Mouse (Mus musculus) heart, postnatal 36 days (tissue): ENCODE data around the gene Plekha4. TPM values are rescaled to one million over a fixed set of nuclear protein-coding genes. Genes with fewer than 3 reads are reported as not detected.
A peak's percentile ranks its signal among the peaks of the same experiment; 100 is the strongest.
"Not testable (repeated sequence)": the region's sequence is repeated elsewhere in the genome, so short reads cannot be mapped to it uniquely, and the experiment has no call there.

ENCODE experiments used
- DNase-seq, 2 experiments: peaks; one replicate each; pipeline ENCODE4 v3.0.0; 2021 to 2022
- intact Hi-C: fragments of 180-260 bp; cut with DNase I; formaldehyde crosslinking; loops from one replicate; pipeline ENCODE4 v1.15.1; 2025
- total RNA-seq, 2 experiments: library from RNA; stranded (reverse); gene quantifications; 2 replicates each; pipeline ENCODE4 v1.2.3; 2021

The Plekha4 gene
- total RNA-seq, 2 experiments from 2014 or later: 2.7 to 3.2 TPM

DNA sequence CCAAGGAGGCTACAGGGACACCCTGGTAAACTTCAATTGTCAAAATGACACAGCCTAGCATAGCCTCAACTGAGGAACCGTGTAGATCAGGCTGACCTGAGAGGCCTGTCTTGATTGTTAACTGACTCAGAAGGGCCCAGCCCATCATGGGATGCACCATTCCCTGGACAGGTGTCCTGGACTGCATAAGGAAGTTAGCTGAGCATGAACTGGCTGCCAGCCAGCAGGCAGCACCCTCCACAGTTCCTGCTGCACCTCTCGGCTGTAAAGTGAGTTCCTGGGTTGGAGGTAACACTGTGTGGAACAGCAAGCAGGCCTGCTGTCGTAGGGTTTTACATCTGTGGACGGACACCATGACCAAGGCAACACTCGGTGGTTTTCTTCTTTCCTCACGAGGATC, 18.5 kb upstream of the Plekha4 start:
- DNase-seq: no peak
- intact Hi-C loops: no loop called here

DNA sequence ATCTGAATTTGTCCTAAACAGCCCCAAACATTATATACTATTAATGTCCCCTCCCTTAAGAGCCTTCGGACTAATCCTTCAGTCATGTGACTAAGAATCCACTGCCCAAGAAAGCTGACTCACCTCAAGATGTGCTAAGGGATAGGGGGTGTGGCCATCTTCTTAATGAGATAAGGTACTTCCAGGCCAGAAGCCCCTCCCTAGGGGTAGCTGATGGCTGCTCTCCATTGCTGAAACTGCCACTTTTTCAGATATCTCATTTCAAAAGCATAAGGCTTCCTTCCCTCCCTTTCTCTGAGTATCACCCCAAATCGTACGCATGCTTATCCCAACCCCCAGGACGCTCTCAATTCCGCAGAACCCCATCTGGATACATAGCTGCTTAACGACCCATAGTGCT, 17.6 kb upstream of the Plekha4 start:
- DNase-seq: no peak
- intact Hi-C loops: no loop called here

DNA sequence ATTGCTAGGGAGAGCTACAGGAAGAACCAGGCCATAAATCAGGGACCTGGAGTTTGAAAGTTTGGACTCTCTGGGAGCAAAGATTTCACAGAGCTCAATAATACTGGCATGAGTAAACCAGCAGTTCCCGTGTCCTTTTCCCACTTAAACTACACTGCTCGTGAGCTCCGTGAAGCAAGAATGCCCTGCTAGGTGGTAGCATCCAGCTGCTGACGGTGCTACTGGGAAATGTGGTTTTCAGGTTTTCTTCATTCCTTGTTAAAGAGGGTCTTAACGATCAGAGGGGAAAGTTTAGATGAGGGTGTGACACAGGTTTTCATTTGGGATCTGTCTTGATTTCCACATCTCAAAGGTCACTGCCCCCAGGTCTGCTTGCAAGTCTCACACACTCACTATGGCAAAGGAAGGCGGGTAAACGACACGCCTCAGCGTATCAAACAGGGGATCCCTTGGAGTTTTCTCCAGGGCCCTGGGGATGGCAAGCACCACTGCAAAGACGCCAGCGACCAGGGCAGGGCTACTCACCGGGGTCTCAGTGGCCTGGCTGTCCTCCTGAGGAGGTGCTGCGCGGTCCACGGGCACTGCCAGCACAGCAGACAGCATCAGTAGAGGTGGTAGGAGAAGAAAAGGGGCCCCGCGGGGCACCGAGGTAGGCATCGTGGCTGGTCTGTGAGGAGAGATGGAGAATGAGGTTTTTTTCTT, 16.8 kb upstream of the Plekha4 start:
- intact Hi-C loops: no loop called here
- no peak for DNase-seq

DNA sequence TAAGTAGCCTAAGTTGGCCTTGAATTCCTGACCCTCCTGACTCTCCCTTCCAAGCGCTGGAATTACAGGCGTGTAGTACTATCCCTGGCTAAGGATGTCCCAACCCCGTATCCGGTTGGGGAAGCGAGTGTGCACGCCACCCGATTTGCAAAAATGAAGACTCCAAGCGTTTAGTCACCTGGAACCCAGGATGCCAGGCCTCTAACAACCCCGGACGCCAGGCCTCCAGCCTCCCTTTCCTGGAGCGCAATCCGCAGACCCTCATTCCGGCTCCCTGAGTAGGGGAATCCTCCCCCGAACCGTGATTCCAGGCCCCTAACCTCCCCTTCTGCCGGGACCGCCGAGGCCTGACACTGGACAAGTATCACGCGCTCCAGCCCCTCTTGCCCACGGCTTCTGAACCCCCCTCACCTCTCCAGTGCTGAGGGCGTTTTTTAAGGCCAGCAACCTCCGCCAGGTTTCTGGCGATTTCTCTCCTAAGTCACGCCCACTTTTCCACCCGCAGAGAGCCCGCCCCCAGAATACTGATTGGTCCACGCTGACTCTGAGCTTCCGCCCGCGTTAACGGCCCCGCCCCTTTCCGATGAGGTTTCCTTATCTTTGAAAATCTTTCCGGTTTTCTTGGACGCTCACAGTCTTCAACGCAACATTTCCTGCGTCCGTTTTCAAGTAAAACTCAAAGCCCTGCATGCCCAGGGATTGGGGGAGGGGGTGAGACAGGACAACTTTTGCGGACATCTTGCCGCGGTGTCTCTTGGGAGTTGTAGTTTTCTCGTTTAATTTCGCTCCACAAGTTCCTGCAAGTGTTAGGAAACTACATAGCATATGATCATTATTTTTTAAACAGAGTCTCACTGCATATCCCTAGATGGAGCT, 16.0 kb upstream of the Plekha4 start, which contains the start of gene Nucb1:
TSS of gene Nucb1 (minus strand) at position 495 of the 876 bp plus-strand sequence.
- DNase-seq: peak; percentile 91 to 94
- intact Hi-C loops: no loop called here

DNA sequence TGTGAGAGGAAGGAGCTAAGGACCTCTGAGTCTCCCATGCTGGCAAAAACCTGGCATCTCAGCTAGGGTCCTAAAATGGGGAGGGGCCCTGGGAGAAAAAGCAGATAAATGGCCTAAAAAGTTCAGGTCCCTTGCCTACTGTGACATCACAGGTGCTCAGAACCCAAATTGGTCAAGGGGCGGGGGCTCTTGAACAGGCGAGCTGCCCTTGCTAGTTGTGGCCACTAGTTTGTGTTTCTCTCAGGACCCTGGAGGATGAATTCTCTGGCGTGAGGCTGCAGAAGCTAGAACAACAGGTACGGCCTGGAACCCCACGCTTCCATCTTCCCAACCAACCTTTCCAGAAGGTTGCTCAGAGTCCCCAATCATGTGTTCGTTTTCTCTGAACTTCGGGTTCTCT, 11.7 kb upstream of the Plekha4 start:
- no peak for DNase-seq
- intact Hi-C loops: no loop called here

DNA sequence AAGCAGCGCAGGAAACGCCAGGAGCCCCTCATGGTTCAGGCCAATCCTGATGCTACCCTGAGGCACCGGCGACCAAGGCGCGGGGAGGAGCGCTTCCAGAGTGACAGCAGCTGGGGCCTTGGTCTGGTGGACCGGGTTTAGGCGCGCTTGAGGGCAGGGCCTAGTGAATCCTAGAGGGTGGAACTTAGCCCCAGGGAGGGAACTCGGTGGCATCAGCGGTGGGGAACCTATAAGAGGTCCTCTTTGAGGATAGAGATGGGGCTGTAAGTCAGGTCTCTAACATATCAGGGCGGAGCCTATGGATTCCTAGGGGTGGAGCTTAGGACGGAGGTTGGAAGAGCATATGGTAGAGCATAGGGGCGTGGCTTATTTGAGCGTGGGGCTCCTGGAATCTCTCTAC, 10.7 kb upstream of the Plekha4 start:
- no peak for DNase-seq
- intact Hi-C loops: no loop called here

DNA sequence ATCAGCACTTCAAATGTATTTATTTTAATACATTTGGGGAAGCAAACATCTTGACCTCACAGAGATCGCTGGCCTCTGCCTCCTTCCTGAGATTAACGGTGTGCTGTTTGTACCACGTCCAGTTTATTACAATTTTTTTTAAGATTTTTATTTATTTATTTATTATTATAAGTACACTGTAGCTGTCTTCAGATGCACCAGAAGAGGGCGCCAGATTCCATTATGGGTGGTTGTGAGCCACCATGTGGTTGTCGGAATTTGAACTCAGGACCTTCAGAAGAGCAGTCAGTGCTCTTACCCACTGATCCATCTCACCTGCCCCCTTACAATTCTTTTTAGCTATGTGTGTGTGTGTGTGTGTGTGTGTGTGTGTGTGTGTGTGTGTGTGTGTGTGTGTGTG, 9.3 kb upstream of the Plekha4 start:
- intact Hi-C loops, DNase-seq: not testable (repeated sequence)

DNA sequence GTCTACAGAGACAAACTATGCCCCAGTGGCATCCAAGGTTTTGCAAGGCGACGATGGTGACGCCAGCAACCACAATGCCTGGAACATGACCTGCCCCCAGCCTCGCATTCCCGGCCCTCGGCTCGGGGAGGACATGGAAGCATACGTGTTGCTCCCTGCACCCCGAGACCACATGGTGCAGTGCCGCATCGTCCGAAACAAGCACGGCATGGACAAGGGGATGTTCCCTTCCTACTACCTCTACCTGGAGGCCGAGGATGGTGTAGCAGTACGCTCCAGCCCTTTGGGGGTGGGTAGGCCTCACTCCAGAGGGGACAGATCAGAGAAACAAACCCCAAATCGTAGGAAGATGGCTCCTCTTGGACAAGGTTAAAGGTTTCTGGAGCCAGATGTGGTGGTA, 7.5 kb upstream of the Plekha4 start:
- DNase-seq: no peak
- intact Hi-C loops: no loop called here

DNA sequence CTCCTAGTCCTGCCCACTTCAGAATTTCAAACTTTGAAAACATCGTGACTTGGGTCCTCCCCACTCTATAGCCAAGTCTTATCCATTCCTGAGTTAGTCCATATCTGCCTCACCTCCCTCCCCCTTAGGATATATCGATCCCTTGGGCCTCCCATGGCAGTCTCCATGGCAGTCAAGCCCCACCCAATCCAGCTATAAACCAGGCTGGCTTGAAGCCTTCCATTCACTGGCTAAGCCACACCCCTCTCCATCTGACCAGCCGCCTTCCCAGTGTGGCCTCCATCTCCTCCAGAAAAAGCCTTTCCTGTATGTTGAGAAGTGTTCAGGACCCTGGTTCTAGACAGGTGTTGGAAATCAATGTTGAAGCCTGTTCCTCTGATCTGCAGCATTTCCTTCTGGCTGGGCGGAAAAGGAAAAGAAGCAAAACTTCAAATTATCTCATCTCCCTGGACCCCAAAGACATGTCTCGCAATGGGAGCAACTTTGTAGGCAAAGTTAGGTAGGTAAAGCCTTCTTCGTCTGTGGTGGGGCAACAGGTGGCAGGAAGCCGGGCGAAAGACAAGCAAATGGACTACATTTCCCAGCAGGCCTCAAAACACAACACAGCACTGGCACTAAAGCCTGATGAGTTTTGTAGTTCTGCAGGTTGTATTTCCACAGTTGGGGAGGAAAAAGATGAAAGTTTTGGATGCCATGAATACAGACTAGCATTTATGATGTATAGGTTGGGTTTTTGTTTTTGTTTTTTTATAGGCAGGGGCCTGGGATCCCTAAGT, 6.6 kb upstream of the Plekha4 start:
- intact Hi-C loops: no loop called here

DNA sequence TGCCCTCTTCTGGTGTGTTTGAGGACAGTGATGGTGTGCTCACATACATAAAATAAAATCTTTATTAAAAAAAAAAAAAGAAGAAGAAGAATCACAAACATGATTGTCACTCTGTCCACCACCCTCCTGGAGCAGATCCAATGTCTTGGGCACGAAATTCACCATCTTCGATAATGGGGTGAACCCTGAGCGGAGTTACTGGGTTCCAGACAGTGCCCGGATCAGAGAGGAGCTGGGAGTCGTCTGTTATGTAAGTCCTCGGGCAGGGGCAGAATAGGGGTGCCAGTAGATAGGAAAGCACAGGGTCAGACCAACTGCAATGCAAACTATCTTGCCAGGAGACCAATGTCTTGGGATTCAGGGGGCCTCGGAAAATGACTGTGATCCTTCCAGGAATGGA, 5.5 kb upstream of the Plekha4 start:
- intact Hi-C loops: no loop called here
- DNase-seq: no peak

More for the DNA sequence above, 6.6 kb upstream of the Plekha4 start:
- no peak for DNase-seq

DNA sequence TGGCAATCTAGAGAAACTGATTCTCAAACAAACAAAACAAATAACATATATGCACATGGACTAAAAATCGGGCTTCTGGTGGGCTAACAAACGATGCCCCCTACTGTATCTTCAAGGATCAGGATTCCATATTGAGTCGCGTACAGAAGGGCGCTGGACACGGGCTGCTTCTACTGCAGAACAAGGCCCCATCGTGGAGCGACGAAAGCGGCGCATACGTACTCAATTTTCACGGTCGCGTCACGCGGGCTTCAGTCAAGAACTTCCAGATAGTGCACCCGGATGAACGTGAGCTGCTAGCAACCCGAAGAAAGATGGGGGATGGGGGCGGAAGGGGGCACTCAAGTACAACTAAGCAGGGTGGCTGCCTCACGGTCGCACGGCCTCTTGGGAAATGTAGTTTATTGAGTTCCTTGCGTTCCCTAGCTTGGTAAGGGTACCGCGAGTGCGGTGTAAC, 4.4 kb upstream of the Plekha4 start:
- intact Hi-C loops: no loop called here
- peak; percentile 80 to 86 for DNase-seq

DNA sequence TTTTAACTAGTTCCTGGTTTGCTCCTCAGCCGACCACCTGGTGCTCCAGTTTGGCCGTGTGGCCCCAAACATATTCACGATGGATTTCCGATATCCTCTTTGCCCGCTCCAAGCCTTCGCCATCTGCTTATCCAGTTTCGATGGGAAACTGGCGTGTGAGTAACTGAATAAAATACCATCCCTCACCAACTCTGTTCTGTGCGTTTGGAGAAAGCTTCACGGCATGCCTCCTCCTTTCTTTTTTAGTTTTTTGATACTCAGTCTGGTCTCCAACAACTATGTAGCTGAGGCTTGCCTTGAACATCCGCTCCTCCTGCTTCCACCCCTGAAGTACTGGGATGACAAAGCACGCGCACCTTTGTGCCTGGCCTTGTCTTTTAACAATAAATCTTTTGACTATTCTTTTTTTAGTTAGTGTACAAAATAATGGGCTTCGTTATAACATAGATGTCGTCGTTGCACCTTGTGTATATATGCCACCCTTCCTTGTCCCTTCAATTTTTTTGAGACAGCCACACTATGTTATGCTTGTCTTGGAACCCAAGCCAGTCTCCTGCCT, 3.9 kb upstream of the Plekha4 start:
- intact Hi-C loops: no loop called here
- no peak for DNase-seq

DNA sequence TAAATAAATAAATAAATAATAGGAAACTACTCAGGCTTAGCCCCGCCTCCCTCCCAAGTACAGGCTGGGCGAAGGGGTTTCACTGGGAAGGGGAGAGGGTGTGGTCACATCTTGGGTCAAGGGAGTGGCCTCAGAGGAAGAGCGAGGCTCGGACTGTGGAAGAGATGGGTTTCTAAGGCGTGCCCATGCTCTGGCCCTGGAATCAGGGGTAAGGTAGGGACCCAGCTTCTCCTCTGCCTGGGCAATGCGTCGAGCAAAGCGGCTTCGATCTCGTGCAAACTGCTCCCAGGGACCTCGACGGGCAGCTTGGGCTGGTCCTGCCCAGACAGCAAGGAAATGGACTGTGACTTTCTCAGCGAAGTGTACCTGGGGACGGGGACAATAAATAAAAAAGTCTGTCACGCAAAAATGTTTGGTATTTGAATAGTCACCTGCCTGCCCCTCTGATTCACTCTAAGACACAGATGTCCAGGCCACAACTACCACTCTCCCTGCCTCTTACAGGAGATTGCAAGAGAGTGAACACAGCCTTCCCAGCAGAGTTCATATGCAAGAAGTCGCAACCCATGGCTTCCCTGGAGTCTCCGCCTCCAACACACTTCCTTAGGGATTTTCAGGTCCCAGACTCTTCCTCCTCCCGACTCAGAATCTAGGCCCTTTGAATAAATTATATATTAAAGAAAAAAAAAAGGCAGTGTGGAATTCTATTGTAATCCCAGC, 3.0 kb upstream of the Plekha4 start:
- intact Hi-C loops: no loop called here
- no peak for DNase-seq

DNA sequence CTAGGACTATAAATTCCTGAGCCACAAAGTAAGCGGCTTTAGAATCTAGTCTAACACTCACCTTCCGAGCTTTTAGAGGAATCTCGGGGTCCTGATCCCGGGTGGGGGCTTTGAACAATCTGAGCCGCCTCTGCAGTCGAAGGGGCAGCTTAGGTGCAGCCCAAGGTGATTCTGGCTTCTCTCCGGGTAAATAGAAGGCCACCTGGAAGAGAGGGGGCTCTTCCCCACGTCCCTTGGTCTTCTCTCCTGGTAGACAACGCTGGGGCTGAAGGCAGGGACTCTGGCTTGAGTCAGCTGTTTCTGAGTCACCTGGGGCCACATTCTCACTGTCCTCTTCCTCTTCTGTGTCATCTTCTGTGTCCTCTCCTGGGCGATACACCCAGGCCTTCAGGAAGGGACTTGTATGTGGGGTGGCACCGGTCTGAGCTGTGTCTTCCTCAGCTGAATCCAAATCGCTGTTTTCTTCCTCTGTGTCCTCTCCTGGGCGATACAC, 2.4 kb upstream of the Plekha4 start:
- intact Hi-C loops: no loop called here
- no peak for DNase-seq

DNA sequence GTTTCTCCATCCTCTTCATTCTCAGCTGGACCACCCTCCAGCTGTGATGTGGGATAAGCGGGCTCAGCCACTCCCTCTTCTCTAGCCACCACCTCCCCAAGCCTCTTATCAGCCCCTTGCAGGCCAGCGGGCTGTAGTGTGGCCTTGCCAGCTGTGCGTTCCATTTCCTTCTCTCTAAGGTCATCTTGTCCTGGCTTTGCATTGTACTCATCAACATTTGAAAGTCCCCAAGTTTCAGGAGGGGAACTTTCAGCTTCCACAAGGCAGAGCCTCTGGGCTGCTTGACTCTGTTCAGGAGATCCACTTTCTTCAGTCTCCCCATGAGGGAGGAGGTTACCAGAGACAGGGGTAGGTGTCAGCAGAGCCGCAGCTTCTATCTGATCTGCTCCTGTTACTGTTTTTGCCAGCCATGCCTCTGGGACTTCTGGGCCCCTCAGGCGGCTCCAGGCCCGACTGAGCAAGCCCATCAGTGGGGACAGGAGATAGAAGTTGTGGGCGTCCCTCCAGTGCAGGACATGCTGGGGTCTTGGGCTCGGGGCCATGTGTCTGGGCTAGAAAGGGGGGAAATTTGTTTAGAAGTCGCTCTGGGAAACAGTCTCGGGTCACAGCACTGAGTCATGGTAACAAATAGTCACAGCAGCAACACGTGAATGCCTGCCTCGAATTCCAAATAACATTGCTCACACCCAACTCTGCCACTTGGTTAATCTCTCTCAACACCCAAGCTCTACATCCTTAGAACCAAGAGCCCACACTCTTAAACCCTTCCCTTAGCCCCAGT, 1.1 kb upstream of the Plekha4 start:
- intact Hi-C loops: no loop called here
- DNase-seq: peak; percentile 51 to 67

DNA sequence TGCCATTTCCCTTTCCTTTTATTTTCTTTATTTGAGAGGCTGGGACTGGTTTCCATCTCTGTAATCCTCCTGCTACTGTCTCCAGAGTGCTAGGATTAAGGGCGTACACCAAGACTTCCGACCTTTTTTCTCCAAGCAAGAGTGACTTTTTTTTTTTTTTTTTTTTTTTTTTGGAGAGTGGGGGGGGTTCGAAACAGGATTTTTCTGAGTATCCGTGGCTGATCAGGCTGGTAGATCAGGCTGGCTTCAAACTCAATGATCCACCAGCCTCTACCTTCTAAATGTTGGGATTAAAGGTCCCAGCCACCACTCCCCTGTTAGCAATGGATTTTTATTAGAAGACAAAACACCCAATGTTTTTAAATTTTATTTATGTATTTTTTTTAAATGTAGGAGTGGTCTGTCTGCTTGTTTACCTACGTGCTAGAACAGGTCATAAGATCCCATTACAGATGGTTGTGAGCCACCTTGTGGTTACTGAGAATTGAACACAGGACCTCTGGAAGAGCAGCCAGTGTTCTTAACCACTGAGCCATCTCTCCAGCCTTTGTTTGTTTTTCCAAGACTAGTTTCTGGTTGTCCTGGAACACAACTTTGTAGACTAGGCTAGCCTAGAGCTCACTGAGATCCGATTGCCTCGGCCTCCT, 467 bp downstream of the Plekha4 start:
- no peak for DNase-seq
- intact Hi-C loops: loop anchor here (2.0 kb wide), 1 partner anchor 50 kb away; no protein-coding TSS in a partner anchor

DNA sequence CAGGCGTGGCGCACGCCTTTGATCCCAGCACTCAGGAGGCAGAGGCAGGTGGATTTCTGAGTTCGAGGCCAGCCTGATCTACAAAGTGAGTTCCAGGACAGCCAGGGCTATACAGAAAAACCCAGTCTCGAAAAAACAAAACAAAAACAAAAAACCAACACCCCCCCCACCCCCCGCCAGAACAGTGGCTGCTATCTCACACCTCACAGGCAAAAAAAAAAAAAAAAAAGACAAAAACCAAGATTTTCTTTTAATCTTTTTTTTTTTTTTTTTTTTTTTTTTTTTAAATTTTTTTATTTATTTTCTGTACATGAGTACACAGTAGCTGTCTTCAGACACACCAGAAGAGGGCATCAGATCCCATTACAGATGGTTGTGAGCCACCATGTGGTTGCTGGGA, 1.0 kb downstream of the Plekha4 start:
- intact Hi-C loops: loop anchor here (2.0 kb wide), 1 partner anchor 50 kb away; no protein-coding TSS in a partner anchor

DNA sequence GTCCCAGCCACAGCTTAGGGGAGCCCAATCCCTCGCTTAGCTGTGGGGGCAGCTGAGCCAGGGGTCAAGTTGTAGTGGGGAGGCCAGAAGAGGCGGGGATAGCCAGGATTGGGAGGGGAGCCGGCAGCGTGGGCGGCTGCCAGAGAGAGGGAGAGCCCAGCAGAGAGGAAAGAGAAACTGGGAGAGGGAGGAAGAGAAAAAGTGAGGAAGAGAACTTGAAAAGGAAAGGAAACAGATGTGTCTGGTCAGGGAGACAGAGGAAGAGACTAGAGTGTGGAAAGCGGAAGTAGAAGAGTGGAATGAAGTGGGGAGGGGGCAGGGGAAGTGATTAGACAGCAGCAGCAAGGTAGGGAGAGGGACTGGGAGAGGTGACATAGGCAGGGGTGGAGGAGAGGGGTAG, 3.3 kb downstream of the Plekha4 start:
- DNase-seq: peak in 1 of 2 experiments; percentile 37
- intact Hi-C loops: loop anchor here (2.0 kb wide), 1 partner anchor 59 kb away; no protein-coding TSS in a partner anchor

More for the DNA sequence above, 1.0 kb downstream of the Plekha4 start:
- not testable (repeated sequence) for DNase-seq
